Mouse (Mus musculus) embryonic facial prominence, embryonic 13.5 days (tissue): ENCODE results near the gene Il5. TPM values are rescaled to one million over a fixed set of nuclear protein-coding genes. Genes with fewer than 3 reads are reported as not detected.
"Not testable (repeated sequence)": the region's sequence is repeated elsewhere in the genome, so short reads cannot be mapped to it uniquely, and the experiment has no call there.

Experiments
- ATAC-seq: fragments of 200-750 bp; cut with Nextera tagmentation; 2 replicates; pipeline ENCODE4 v1.8.0; 2017; ENCODE audit warnings: low read depth; ENCODE audit not compliant: insufficient number of reproducible peaks, insufficient read depth, low FRiP score, low TSS enrichment
- H3K27ac ChIP-seq: fragments of 300-500 bp; sonication (generic); 2 replicates; pipeline ENCODE4 v1.5.1; 2015; ENCODE audit warnings: moderate library complexity, mild to moderate bottlenecking, inconsistent platforms
- H3K27me3 ChIP-seq: fragments of 300-500 bp; sonication (generic); 2 replicates; pipeline ENCODE4 v1.6.1; 2015; ENCODE audit warnings: mild to moderate bottlenecking, inconsistent platforms
- H3K36me3 ChIP-seq: fragments of 300-500 bp; sonication (generic); 2 replicates; pipeline ENCODE4 v1.6.1; 2015; ENCODE audit warnings: mild to moderate bottlenecking, inconsistent platforms
- H3K4me1 ChIP-seq: fragments of 300-500 bp; sonication (generic); 2 replicates; pipeline ENCODE4 v1.6.1; 2015; ENCODE audit warnings: inconsistent platforms
- H3K4me2 ChIP-seq: fragments of 300-500 bp; sonication (generic); 2 replicates; pipeline ENCODE4 v1.6.1; 2015; ENCODE audit warnings: moderate library complexity, mild to moderate bottlenecking, inconsistent platforms
- H3K4me3 ChIP-seq: fragments of 300-500 bp; sonication (generic); 2 replicates; pipeline ENCODE4 v1.5.1; 2015; ENCODE audit warnings: mild to moderate bottlenecking, inconsistent platforms
- H3K9ac ChIP-seq: fragments of 300-500 bp; sonication (generic); 2 replicates; pipeline ENCODE4 v1.6.1; 2015; ENCODE audit warnings: mild to moderate bottlenecking, inconsistent platforms
- H3K9me3 ChIP-seq: fragments of 300-500 bp; sonication (generic); 2 replicates; pipeline ENCODE4 v1.6.1; 2016; ENCODE audit warnings: inconsistent platforms
- WGBS: fragments of 180-500 bp; shearing (Covaris S2); methylation state at CpG from one replicate; pipeline ENCODE4 v1.1.7; 2015; ENCODE audit warnings: mixed read lengths; 5-methylcytosine and 5-hydroxymethylcytosine counted together
- polyA plus RNA-seq: library from polyadenylated mRNA; unstranded; fragments of >200 nt; fragmentation: Nextera tagmentation; extraction: Ambion mirVana; gene quantifications from 2 replicates; pipeline ENCODE4 v1.2.1, GENCODE M21; 2015

Gene Il5
- polyA plus RNA-seq, 1 experiment from 2014 or later: not detected

GRCm38 (mm10) chr11:53748614-53749013 is 28.0 kb downstream of the Il5 start:
- WGBS: 88% methylated on average over 6 of the region's 6 CpGs
- Histone ChIP-seq H3K27ac (no peak overlapping the region), H3K4me3 (no peak overlapping the region), H3K9me3 (no peaks in the 10 kb centered on the region), H3K27me3 (no peaks in the 10 kb centered on the region), H3K36me3 (no peaks in the 10 kb centered on the region), H3K4me2 (no peak overlapping the region), H3K4me1 (0 out of 2 replicates have a peak, but pooled peaks cover 2% of the 10 kb centered on the region), H3K9ac (no peak overlapping the region)
- no peak for ATAC-seq

GRCm38 (mm10) chr11:53749306-53749705 is 28.7 kb downstream of the Il5 start:
- H3K4me3 ChIP-seq: no peak overlapping the region
- no peaks in the 10 kb centered on the region for H3K27me3 ChIP-seq
- 0 out of 2 replicates have a peak, but pooled peaks cover 2% of the 10 kb centered on the region for H3K4me1 ChIP-seq
- H3K27ac ChIP-seq: no peak overlapping the region
- WGBS: 53% methylated on average over 4 of the region's 4 CpGs
- ATAC-seq: no peak
- no peaks in the 10 kb centered on the region for H3K36me3 ChIP-seq
- no peak overlapping the region for H3K4me2 ChIP-seq
- H3K9me3 ChIP-seq: no peaks in the 10 kb centered on the region
- H3K9ac ChIP-seq: no peak overlapping the region

GRCm38 (mm10) chr11:53749716-53750352 is 29.2 kb downstream of the Il5 start:
- Histone ChIP-seq H3K9ac (no peak overlapping the region), H3K4me3 (no peak overlapping the region), H3K27ac (no peak overlapping the region), H3K4me1 (0 out of 2 replicates have a peak, but pooled peaks cover 2% of the 10 kb centered on the region), H3K9me3 (no peaks in the 10 kb centered on the region), H3K36me3 (no peaks in the 10 kb centered on the region), H3K4me2 (no peak overlapping the region), H3K27me3 (no peaks in the 10 kb centered on the region)
- 55% methylated on average over 5 of the region's 5 CpGs for WGBS
- ATAC-seq: no peak

GRCm38 (mm10) chr11:53755011-53755595 is 34.5 kb downstream of the Il5 start:
- no peaks in the 10 kb centered on the region for H3K36me3 ChIP-seq
- no peak overlapping the region for H3K4me2 ChIP-seq
- H3K27me3 ChIP-seq: peaks cover 7% of the 10 kb centered on the region
- H3K27ac ChIP-seq: no peak overlapping the region
- H3K9ac ChIP-seq: no peak overlapping the region
- WGBS: 81% methylated on average over 12 of the region's 12 CpGs
- no peaks in the 10 kb centered on the region for H3K9me3 ChIP-seq
- no peak overlapping the region for H3K4me3 ChIP-seq
- H3K4me1 ChIP-seq: peaks cover 15% of the 10 kb centered on the region
- ATAC-seq: no peak

GRCm38 (mm10) chr11:53757612-53758011 is 37.0 kb downstream of the Il5 start:
- Histone ChIP-seq H3K9me3 (no peaks in the 10 kb centered on the region), H3K27me3 (peaks cover 15% of the 10 kb centered on the region), H3K36me3 (no peaks in the 10 kb centered on the region), H3K27ac (no peak overlapping the region), H3K4me1 (peaks cover 26% of the 10 kb centered on the region), H3K4me2 (no peak overlapping the region), H3K4me3 (no peak overlapping the region), H3K9ac (no peak overlapping the region)
- WGBS: 93% methylated on average over 4 of the region's 4 CpGs
- ATAC-seq: no peak

GRCm38 (mm10) chr11:53758033-53758432 is 37.4 kb downstream of the Il5 start:
- Histone ChIP-seq H3K4me1 (peaks cover 30% of the 10 kb centered on the region), H3K27me3 (peaks cover 15% of the 10 kb centered on the region)
- H3K27ac ChIP-seq, H3K9ac ChIP-seq, H3K4me2 ChIP-seq, H3K36me3 ChIP-seq, ATAC-seq, H3K4me3 ChIP-seq, H3K9me3 ChIP-seq: not testable (repeated sequence)
- WGBS: 60% methylated on average over 9 of the region's 9 CpGs

GRCm38 (mm10) chr11:53758791-53759351 is 38.3 kb downstream of the Il5 start:
- 0 out of 2 replicates have a peak overlapping the region, but pooled peaks have one; percentile 35 for H3K4me2 ChIP-seq
- peak overlapping the region; percentile 48; the same call in 1 of the 2 replicates for H3K27ac ChIP-seq
- peaks cover 38% of the 10 kb centered on the region for H3K4me1 ChIP-seq
- WGBS: 39% methylated on average over 6 of the region's 6 CpGs
- ATAC-seq: no peak
- H3K9me3 ChIP-seq: no peaks in the 10 kb centered on the region
- H3K4me3 ChIP-seq: no peak overlapping the region
- peak overlapping the region; percentile 28; the same call in 1 of the 2 replicates for H3K9ac ChIP-seq
- peaks cover 15% of the 10 kb centered on the region for H3K27me3 ChIP-seq
- H3K36me3 ChIP-seq: no peaks in the 10 kb centered on the region

GRCm38 (mm10) chr11:53759545-53760406 is 39.2 kb downstream of the Il5 start:
- 6% methylated on average over 22 of the region's 22 CpGs for WGBS
- ATAC-seq: no peak
- peaks cover 47% of the 10 kb centered on the region for H3K4me1 ChIP-seq

GRCm38 (mm10) chr11:53761284-53761683 is 40.7 kb downstream of the Il5 start:
- no peaks in the 10 kb centered on the region for H3K36me3 ChIP-seq
- no peak overlapping the region for H3K4me2 ChIP-seq
- H3K27me3 ChIP-seq: peaks cover 15% of the 10 kb centered on the region
- no peak for ATAC-seq
- H3K9ac ChIP-seq: no peak overlapping the region
- WGBS: 78% methylated on average over 5 of the region's 5 CpGs
- H3K4me1 ChIP-seq: peaks cover 48% of the 10 kb centered on the region
- no peak overlapping the region for H3K27ac ChIP-seq
- H3K9me3 ChIP-seq: no peaks in the 10 kb centered on the region
- H3K4me3 ChIP-seq: no peak overlapping the region

More at GRCm38 (mm10) chr11:53759545-53760406, 39.2 kb downstream of the Il5 start:
- H3K27ac ChIP-seq: peak overlapping the region; percentile 48; the same call in 1 of the 2 replicates
- H3K36me3 ChIP-seq: no peaks in the 10 kb centered on the region
- peaks cover 15% of the 10 kb centered on the region for H3K27me3 ChIP-seq
- H3K9me3 ChIP-seq: no peaks in the 10 kb centered on the region
- H3K9ac ChIP-seq: peak overlapping the region; percentile 49
- H3K4me3 ChIP-seq: 0 out of 2 replicates have a peak overlapping the region, but pooled peaks have one; percentile 10
- H3K4me2 ChIP-seq: peak overlapping the region; percentile 35

- no peak for ATAC-seq
- 51% methylated on average over 2 of the region's 2 CpGs for WGBS
- Histone ChIP-seq H3K36me3 (no peaks in the 10 kb centered on the region), H3K9me3 (no peaks in the 10 kb centered on the region), H3K27ac (no peak overlapping the region), H3K4me3 (no peak overlapping the region), H3K27me3 (peaks cover 15% of the 10 kb centered on the region), H3K9ac (no peak overlapping the region), H3K4me1 (peaks cover 48% of the 10 kb centered on the region), H3K4me2 (no peak overlapping the region)
Measured at GRCm38 (mm10) chr11:53761822-53762221, 41.2 kb downstream of the Il5 start.

- peak overlapping the region; percentile 41 for H3K4me3 ChIP-seq
- peak overlapping the region; percentile 77 for H3K4me2 ChIP-seq
- H3K4me1 ChIP-seq: peaks cover 48% of the 10 kb centered on the region
- H3K36me3 ChIP-seq: no peaks in the 10 kb centered on the region
- H3K27ac ChIP-seq: peak overlapping the region; percentile 92; the same call in 1 of the 2 replicates
- peak overlapping the region; percentile 62; the same call in 1 of the 2 replicates for H3K9ac ChIP-seq
- H3K9me3 ChIP-seq: no peaks in the 10 kb centered on the region
- no peak for ATAC-seq
- WGBS: 48% methylated on average over 2 of the region's 2 CpGs
- H3K27me3 ChIP-seq: peaks cover 15% of the 10 kb centered on the region
Measured at GRCm38 (mm10) chr11:53762426-53762825, 41.8 kb downstream of the Il5 start.
